Mouse (Mus musculus): ENCODE results near the gene Ngly1.

The Ngly1 gene

GRCm38 (mm10) chr14:16249171-16249874, at the start of gene Ngly1, which contains the start of gene Oxsm:
Ngly1 (plus strand) TSS chr14:16249280.
Oxsm (minus strand) TSS chr14:16249808.
- in situ Hi-C loops (cut with MboI; ENCODE audit: unreplicated experiment in 2 of 2), result loop anchor here in 1 of 2 experiments (25.0 kb wide), 1 partner anchor 1413 kb away; the partner anchor contains the start of gene Thrb

DNA sequence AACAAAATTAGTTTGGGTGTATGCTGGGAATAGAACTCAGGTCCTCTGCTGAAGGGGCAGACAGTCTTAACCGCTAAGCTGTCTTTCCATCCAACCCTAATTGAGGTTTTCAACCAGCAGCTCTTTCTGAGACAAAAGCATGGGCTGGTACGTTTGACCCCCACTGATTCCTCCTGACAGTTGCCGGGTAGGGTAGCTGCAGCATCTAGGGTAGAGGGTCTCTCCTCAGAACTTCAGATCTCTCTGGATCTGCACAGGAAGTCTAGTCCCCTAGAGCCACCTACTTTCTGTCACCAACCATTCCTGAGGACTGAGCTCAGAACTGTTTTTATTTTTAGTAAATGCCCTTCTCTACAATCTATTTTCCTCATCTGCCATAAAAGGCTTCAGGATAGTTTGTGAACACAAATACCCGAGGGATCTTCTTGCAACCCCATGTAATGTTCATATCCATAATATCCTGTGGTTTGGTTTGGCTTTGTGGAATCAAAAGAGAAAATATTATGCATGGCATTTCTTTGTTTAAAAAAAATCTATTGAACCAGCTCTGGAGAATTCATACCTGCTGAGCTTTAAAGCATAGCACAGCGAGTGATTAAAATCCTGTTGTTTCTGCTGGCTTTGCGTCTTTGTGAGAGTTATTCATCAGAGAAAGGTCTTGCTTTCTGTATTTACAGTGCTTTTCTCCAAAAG, 48.7 kb upstream of the Ngly1 start:
- in situ Hi-C loops (cut with MboI; ENCODE audit: unreplicated experiment in 2 of 2), result loop anchor here (5.0 to 25.0 kb wide), 9 partner anchors 848 to 1863 kb away; partner anchors contain the start of gene Il3ra (in 1 of the 2)

- in situ Hi-C loops (cut with MboI; ENCODE audit: unreplicated experiment in 2 of 2), result loop anchor here (5.0 to 25.0 kb wide), 9 partner anchors 849 to 1864 kb away; partner anchors contain the start of gene Il3ra (in 1 of the 2)
These were observed 48.0 kb upstream of the Ngly1 start for GRCm38 (mm10) chr14:16200969-16201638.

DNA sequence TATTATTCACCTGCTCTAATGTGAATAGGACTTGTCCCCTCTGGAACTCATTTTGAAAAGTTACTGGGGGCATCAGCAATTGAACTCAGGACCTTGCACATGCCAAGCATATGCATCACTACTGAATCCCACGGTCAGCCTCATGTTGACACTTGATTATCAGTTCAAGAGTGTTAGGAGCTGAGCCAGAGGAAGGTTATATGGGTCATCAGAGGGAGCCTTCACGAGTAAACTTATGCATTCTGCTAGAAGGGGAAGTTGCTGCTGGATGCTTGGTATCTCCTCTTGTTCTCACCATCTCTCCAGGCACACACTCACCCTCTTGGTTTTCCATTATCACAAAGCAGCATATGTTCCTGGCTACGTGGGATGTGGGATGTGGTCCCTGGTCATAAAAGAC, 47.4 kb upstream of the Ngly1 start:
- in situ Hi-C loops (cut with MboI; ENCODE audit: unreplicated experiment in 2 of 2), result loop anchor here (5.0 to 25.0 kb wide), 9 partner anchors 849 to 1864 kb away; partner anchors contain the start of gene Il3ra (in 1 of the 2)

GRCm38 (mm10) chr14:16207722-16208121, 41.4 kb upstream of the Ngly1 start:
- in situ Hi-C loops (cut with MboI; ENCODE audit: unreplicated experiment in 2 of 2), result loop anchor here (10.0 to 25.0 kb wide), 5 partner anchors 943 to 1870 kb away; partner anchors contain the start of gene Il3ra (in 1 of the 2)

- in situ Hi-C loops (cut with MboI; ENCODE audit: unreplicated experiment in 2 of 2), result loop anchor here (25.0 kb wide), 3 partner anchors 1193 to 1882 kb away; partner anchors contain the start of gene Il3ra (in 1 of the 2)
These were observed 30.1 kb upstream of the Ngly1 start for GRCm38 (mm10) chr14:16219015-16219414.

- in situ Hi-C loops (cut with MboI; ENCODE audit: unreplicated experiment in 2 of 2), result loop anchor here in 1 of 2 experiments (25.0 kb wide), 1 partner anchor 1433 kb away; the partner anchor contains the start of gene Thrb
These were observed 19.7 kb upstream of the Ngly1 start for GRCm38 (mm10) chr14:16229395-16229794.

- in situ Hi-C loops (cut with MboI; ENCODE audit: unreplicated experiment in 2 of 2), result loop anchor here in 1 of 2 experiments (25.0 kb wide), 1 partner anchor 1432 kb away; the partner anchor contains the start of gene Thrb
These were observed 18.5 kb upstream of the Ngly1 start for GRCm38 (mm10) chr14:16230581-16230980.

GRCm38 (mm10) chr14:16233515-16233914, 15.6 kb upstream of the Ngly1 start:
- in situ Hi-C loops (cut with MboI; ENCODE audit: unreplicated experiment in 2 of 2), result loop anchor here in 1 of 2 experiments (25.0 kb wide), 1 partner anchor 1429 kb away; the partner anchor contains the start of gene Thrb

DNA sequence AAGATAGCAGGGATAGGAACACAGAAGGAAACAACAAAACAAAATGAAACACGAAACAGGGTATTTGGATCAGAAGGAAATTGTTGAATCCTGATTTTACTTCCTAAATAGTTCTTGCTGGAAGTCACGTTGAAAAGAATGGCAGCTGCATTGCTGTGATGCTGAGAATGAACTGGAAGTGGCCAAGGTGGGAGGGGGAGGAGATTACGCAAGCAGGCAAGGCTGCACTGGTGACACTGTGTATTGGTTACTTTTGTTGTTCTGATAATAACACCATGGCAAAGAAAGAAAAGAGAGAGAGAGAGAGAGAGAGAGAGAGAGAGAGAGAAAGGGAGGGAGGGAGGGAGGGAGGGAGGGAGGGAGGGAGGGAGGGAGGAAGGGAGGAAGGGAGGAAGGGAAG, 12.6 kb upstream of the Ngly1 start:
- in situ Hi-C loops (cut with MboI; ENCODE audit: unreplicated experiment in 2 of 2), result loop anchor here in 1 of 2 experiments (25.0 kb wide), 1 partner anchor 1426 kb away; the partner anchor contains the start of gene Thrb

DNA sequence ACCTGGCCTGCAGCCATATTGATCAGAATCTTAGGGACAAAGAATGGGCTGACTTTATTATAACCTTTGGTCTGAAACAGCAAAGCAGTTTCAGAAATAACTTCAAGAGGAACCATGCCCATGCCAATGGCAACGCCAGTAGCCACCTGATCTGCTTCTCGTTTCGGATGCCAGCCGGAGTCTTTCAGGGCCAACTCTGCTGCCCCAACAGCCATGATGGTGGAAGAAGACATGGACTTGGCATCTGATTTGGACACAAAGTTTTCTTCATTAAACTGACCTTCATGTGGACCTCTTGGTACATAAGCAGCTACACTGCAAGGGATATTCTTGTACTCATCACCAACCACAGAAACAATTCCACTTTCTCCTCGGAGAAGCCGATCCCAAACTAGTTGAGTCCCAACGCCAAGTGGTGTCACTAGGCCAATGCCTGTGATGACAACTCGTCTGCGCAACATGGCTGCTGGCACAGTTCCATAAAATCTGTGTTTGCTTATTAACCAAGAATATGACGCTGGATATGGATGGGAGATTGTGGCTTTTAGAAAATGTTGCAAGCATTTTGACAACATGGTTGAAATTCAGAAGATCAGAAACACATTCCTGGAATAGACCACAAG, 6.8 kb upstream of the Ngly1 start:
- in situ Hi-C loops (cut with MboI; ENCODE audit: unreplicated experiment in 2 of 2), result loop anchor here (5.0 to 25.0 kb wide), 2 partner anchors 125 to 1420 kb away; partner anchors contain the start of genes Top2b (in 2 of the 2) and Thrb (in 1 of the 2)

GRCm38 (mm10) chr14:16242947-16243602, 6.0 kb upstream of the Ngly1 start:
- in situ Hi-C loops (cut with MboI; ENCODE audit: unreplicated experiment in 2 of 2), result loop anchor here (5.0 to 25.0 kb wide), 2 partner anchors 124 to 1419 kb away; partner anchors contain the start of genes Top2b (in 2 of the 2) and Thrb (in 1 of the 2)

- in situ Hi-C loops (cut with MboI; ENCODE audit: unreplicated experiment in 2 of 2), result loop anchor here (5.0 to 25.0 kb wide), 2 partner anchors 124 to 1419 kb away; partner anchors contain the start of genes Top2b (in 2 of the 2) and Thrb (in 1 of the 2)
These were observed 5.4 kb upstream of the Ngly1 start for GRCm38 (mm10) chr14:16243603-16244209.

- in situ Hi-C loops (cut with MboI; ENCODE audit: unreplicated experiment in 2 of 2), result loop anchor here (5.0 to 25.0 kb wide), 2 partner anchors 123 to 1418 kb away; partner anchors contain the start of genes Top2b (in 2 of the 2) and Thrb (in 1 of the 2)
These were observed 4.7 kb upstream of the Ngly1 start for GRCm38 (mm10) chr14:16244370-16244769.

DNA sequence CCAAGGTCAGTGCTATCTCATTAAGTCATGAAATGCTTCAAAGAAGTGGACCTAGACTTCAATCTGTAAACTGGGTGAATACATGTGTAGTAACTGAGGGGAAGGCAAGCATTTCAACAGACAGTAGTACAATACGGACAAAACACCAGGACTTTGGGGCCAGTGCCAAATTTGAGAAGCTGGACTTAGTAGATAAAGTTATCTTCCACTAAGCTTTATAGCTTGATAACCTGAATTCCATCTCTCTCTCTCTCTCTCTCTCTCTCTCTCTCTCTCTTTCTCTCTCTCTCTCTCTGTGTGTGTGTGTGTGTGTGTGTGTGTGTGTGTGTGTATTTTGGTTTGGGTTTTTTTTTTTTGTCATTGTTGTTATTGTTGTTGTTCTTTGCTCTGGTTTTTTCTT, 4.0 kb upstream of the Ngly1 start:
- in situ Hi-C loops (cut with MboI; ENCODE audit: unreplicated experiment in 2 of 2), result loop anchor here in 1 of 2 experiments (25.0 kb wide), 1 partner anchor 1417 kb away; the partner anchor contains the start of gene Thrb

- in situ Hi-C loops (cut with MboI; ENCODE audit: unreplicated experiment in 2 of 2), result loop anchor here in 1 of 2 experiments (25.0 kb wide), 1 partner anchor 1416 kb away; the partner anchor contains the start of gene Thrb
These were observed 2.7 kb upstream of the Ngly1 start for GRCm38 (mm10) chr14:16246340-16246912.

DNA sequence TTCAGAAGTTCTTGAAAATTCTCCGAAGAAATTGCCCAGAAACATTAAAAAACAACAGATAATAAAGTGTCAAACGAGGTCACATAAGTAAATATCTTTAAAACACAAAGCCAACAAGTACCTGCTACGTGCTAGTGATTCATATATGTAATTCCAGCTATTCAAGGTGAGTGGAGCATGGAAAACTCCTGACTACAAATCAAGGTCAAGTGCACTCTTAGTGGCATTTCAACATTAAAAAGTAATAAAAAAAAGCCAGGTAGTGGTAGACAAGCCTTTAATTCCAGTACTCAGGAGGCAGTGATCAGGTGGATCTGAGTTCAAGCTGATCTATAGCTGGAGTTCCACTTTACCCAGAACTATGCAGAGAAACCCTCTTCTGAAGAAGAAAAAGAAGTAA, 945 bp upstream of the Ngly1 start:
- in situ Hi-C loops (cut with MboI; ENCODE audit: unreplicated experiment in 2 of 2), result loop anchor here in 1 of 2 experiments (25.0 kb wide), 1 partner anchor 1414 kb away; the partner anchor contains the start of gene Thrb

Data from v-Abl transformed pro-B cells (cell line).